Mouse (Mus musculus) ES-Bruce4 (cell line): ENCODE data around the gene Msrb3.

Experiments used
- CTCF ChIP-seq: IDR thresholded peaks from one replicate; pipeline ENCODE4 v1.8.1; 2011; ENCODE audit warnings: low read depth, low read length
- EP300 ChIP-seq: IDR thresholded peaks from 2 replicates; pipeline ENCODE4 v1.6.1; 2011; ENCODE audit warnings: low read depth, low read length; ENCODE audit not compliant: insufficient read depth
- POLR2A ChIP-seq: IDR thresholded peaks from one replicate; pipeline ENCODE4 v1.8.1; 2011; ENCODE audit warnings: low read length; ENCODE audit not compliant: insufficient read depth

DNA sequence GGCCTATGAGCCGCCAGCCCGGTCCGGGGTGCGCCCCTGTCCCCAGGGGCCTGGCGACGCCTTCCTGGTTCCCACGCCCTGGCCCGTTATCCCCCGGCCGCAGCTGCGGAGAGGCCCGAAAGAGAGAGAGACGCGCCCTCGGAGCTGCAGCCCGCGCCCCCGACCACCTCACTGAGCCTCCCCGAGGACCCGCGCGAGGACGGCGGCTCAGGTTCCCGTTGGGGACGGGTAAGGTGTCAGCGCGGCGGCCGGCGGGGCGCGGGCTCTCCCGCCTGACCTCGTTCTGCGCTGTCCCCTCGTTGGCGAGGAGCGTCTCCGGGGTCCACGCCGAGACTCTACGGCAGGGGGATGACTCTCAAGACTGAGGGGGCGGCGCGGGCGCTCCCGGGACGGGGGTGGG is 544 bp downstream of the Msrb3 start:
- TF ChIP-seq POLR2A (no peak), CTCF (no peak), EP300 (no peak)
